Mouse (Mus musculus): ENCODE data around the gene Gpr19. TPM values are rescaled to one million over a fixed set of nuclear protein-coding genes. Genes with fewer than 3 reads are reported as not detected.

Gpr19 gene
- total RNA-seq, 2 experiments from 2014 or later = 7.9 to 11.1 TPM

GRCm38 (mm10) chr6:134887711-134888449 lies 10.5 kb downstream of the Gpr19 start:
- DNase-seq = peak; percentile 15

- no peak for DNase-seq
These were observed 11.4 kb downstream of the Gpr19 start for GRCm38 (mm10) chr6:134887008-134887407.

- no peak for DNase-seq
These were observed 11.9 kb downstream of the Gpr19 start for GRCm38 (mm10) chr6:134886475-134886874.

GRCm38 (mm10) chr6:134885515-134885914 lies 12.9 kb downstream of the Gpr19 start:
- no peak for DNase-seq

GRCm38 (mm10) chr6:134883661-134884060 lies 14.7 kb downstream of the Gpr19 start:
- no peak for DNase-seq

- no peak for DNase-seq
These were observed 18.3 kb downstream of the Gpr19 start for GRCm38 (mm10) chr6:134880046-134880445.

- no peak for DNase-seq
These were observed 18.8 kb downstream of the Gpr19 start for GRCm38 (mm10) chr6:134879556-134879955.

- DNase-seq = no peak
These were observed 20.5 kb downstream of the Gpr19 start for GRCm38 (mm10) chr6:134877892-134878291.

GRCm38 (mm10) chr6:134877276-134877675 lies 21.1 kb downstream of the Gpr19 start:
- no peak for DNase-seq

GRCm38 (mm10) chr6:134876795-134877194 lies 21.6 kb downstream of the Gpr19 start:
- DNase-seq = peak; percentile 19

GRCm38 (mm10) chr6:134873018-134873417 lies 25.4 kb downstream of the Gpr19 start:
- DNase-seq = no peak

GRCm38 (mm10) chr6:134872236-134872635 lies 26.1 kb downstream of the Gpr19 start:
- DNase-seq = no peak

GRCm38 (mm10) chr6:134870887-134871286 lies 27.5 kb downstream of the Gpr19 start:
- no peak for DNase-seq

- DNase-seq = no peak
These were observed 28.1 kb downstream of the Gpr19 start for GRCm38 (mm10) chr6:134870209-134870742.

GRCm38 (mm10) chr6:134867325-134867724 lies 31.1 kb downstream of the Gpr19 start:
- no peak for DNase-seq

- DNase-seq = no peak
These were observed 32.3 kb downstream of the Gpr19 start for GRCm38 (mm10) chr6:134866113-134866512.

- peak; percentile 97 for DNase-seq
These were observed 35.2 kb downstream of the Gpr19 start for GRCm38 (mm10) chr6:134863146-134863545.

GRCm38 (mm10) chr6:134862671-134863104 lies 35.7 kb downstream of the Gpr19 start:
- peak; percentile 23 for DNase-seq

GRCm38 (mm10) chr6:134861386-134861785 lies 37.0 kb downstream of the Gpr19 start:
- DNase-seq = no peak

GRCm38 (mm10) chr6:134860275-134860674 lies 38.1 kb downstream of the Gpr19 start:
- no peak for DNase-seq

- DNase-seq = no peak
These were observed 39.4 kb downstream of the Gpr19 start for GRCm38 (mm10) chr6:134859021-134859420.

- DNase-seq = no peak
These were observed 42.5 kb downstream of the Gpr19 start for GRCm38 (mm10) chr6:134855926-134856325.

GRCm38 (mm10) chr6:134854782-134855181 lies 43.6 kb downstream of the Gpr19 start:
- DNase-seq = no peak

GRCm38 (mm10) chr6:134849985-134850384 lies 48.4 kb downstream of the Gpr19 start:
- peak; percentile 19 for DNase-seq

Data from adrenal gland, postnatal 10 days (tissue).